In genomic region chr11:51917951-51918350, GRCm38 (mm10) we compare ENCODE assay signal across 14 mouse cellular contexts. TPM values are rescaled to one million over a fixed set of nuclear protein-coding genes. Genes with fewer than 3 reads are reported as not detected.
DNase-seq lines count a peak whose midpoint lies in the region; ATAC-seq and TF ChIP-seq lines count a peak whose summit lies in the region.
"Had no signal": no experiment of that assay in that cellular context is flagged by ENCODE, and none has a peak within 500 bp of the region (broad histone marks: within the 10 kb centered on the region; RNA-seq: fewer than 3 reads in every experiment).

No protein-coding gene starts in this region.

- H3K36me3 ChIP-seq in kidney, embryonic 14.5 days (ENCODE audit: control insufficient read depth, insufficient read depth, low read length): no peaks in the 10 kb centered on the region
- H3K36me3 ChIP-seq: embryonic facial prominence, embryonic 10.5 days; liver, embryonic 13.5 days; midbrain, embryonic 13.5 days; neural tube, embryonic 13.5 days had no signal

- WGBS in kidney, embryonic 14.5 days: 27% methylated on average over 2 of the region's 2 CpGs

- H3K9me3 ChIP-seq in kidney, embryonic 14.5 days (ENCODE audit: control insufficient read depth, low read length): no peaks in the 10 kb centered on the region
- H3K9me3 ChIP-seq: liver, embryonic 13.5 days; neural tube, embryonic 13.5 days had no signal

- peak; percentile 36 for DNase-seq in gastrocnemius, adult 2 months
- DNase-seq in gastrocnemius, postnatal 10 days: no peak
- DNase-seq in 416B (ENCODE audit: low read depth): peak; percentile 78
- peak; percentile 71 for DNase-seq in lung, postnatal 10 days
- DNase-seq in thymus, adult 18-20 months: no peak
- no peak for DNase-seq in neural tube, embryonic 10.5 days (ENCODE audit: extremely low spot score, low spot score)
- DNase-seq in frontal cortex, postnatal 14 days (ENCODE audit: low spot score in 2 of 2): no peak
- DNase-seq: cerebellum, adult 9-10 months; liver, embryonic 13.5 days had no signal

- H3K4me3 ChIP-seq in gastrocnemius, adult 2 months: no peak overlapping the region
- no peak overlapping the region for H3K4me3 ChIP-seq in kidney, embryonic 14.5 days (ENCODE audit: low read length)
- H3K4me3 ChIP-seq: embryonic facial prominence, embryonic 10.5 days; liver, embryonic 13.5 days; midbrain, embryonic 13.5 days; neural tube, embryonic 13.5 days had no signal

- ATAC-seq in kidney, embryonic 14.5 days (ENCODE audit: low FRiP score, low TSS enrichment): 0 out of 2 replicates have a peak, but pooled peaks have one; percentile 20
- ATAC-seq: midbrain, embryonic 13.5 days; Patski had no signal

- no peak overlapping the region for H3K4me2 ChIP-seq in kidney, embryonic 14.5 days (replicated peaks; ENCODE audit: low read depth, low read length)
- H3K4me2 ChIP-seq: liver, embryonic 13.5 days; midbrain, embryonic 13.5 days; neural tube, embryonic 13.5 days had no signal

- no peak overlapping the region for H3K9ac ChIP-seq in kidney, embryonic 14.5 days (ENCODE audit: low read depth, low read length)
- H3K9ac ChIP-seq: liver, embryonic 13.5 days; midbrain, embryonic 13.5 days; neural tube, embryonic 13.5 days had no signal

- no peak for TF ChIP-seq CTCF in gastrocnemius, adult 2 months (IDR thresholded peaks at IDR 0.05)

- peak overlapping the region; percentile 99 for H3K27ac ChIP-seq in gastrocnemius, adult 2 months
- no peak overlapping the region for H3K27ac ChIP-seq in kidney, embryonic 14.5 days (ENCODE audit: low read depth, low read length)
- H3K27ac ChIP-seq: embryonic facial prominence, embryonic 10.5 days; liver, embryonic 13.5 days; midbrain, embryonic 13.5 days; neural tube, embryonic 13.5 days had no signal

- peaks cover 10% of the 10 kb centered on the region; the same call in 1 of the 2 replicates for H3K4me1 ChIP-seq in kidney, embryonic 14.5 days (ENCODE audit: control insufficient read depth, insufficient read depth, low read length)

- intact Hi-C loops in gastrocnemius, adult 2 months (cut with DNase I): loop anchor here (2.0 to 5.0 kb wide), 3 partner anchors 41 to 96 kb away; partner anchors contain the start of gene Cdkn2aipnl

- no peaks in the 10 kb centered on the region for H3K27me3 ChIP-seq in kidney, embryonic 14.5 days (ENCODE audit: control insufficient read depth, insufficient read depth, low read length)
- H3K27me3 ChIP-seq: liver, embryonic 13.5 days; midbrain, embryonic 13.5 days; neural tube, embryonic 13.5 days; Patski had no signal

RNA-seq across cellular contexts. Expression of gene Cdkn2aipnl, which starts 49.5 kb away (rescaled TPM):
- total RNA-seq in gastrocnemius, adult 2 months (2021): 10 to 100 TPM; 16.9 to 30.0 TPM
- 10 to 100 TPM; 15.7 to 18.4 TPM for total RNA-seq in gastrocnemius, postnatal 10 days (2021)
- polyA plus RNA-seq in kidney, embryonic 14.5 days (2014; fragmentation: Nextera tagmentation; extraction: Ambion mirVana): 87.9 and 104 TPM in 2 replicates

Comparison
In these comparisons a context has a peak if more than half of its experiments do, and no peak if none do; other contexts are left out.
1. DNase-seq: peak in gastrocnemius, adult 2 months (single experiment), 416B (single experiment) and lung, postnatal 10 days (single experiment); none in gastrocnemius, postnatal 10 days (single experiment), thymus, adult 18-20 months (0 of 2), neural tube, embryonic 10.5 days (single experiment) and frontal cortex, postnatal 14 days (0 of 2).